Mouse (Mus musculus) lung, adult 2 months (tissue): ENCODE measurements around the gene Kif19a. TPM values are rescaled to one million over a fixed set of nuclear protein-coding genes. Genes with fewer than 3 reads are reported as not detected.
A peak's percentile ranks its signal among the peaks of the same experiment; 100 is the strongest.

Experiments
- DNase-seq: peaks from one replicate; pipeline ENCODE4 v3.0.0; 2022
- H3K4me1 ChIP-seq: fragments of 200-500 bp; 2 replicates; pipeline ENCODE4 v1.6.1; 2011; ENCODE audit warnings: low read length; ENCODE audit not compliant: control insufficient read depth, insufficient read depth
- H3K4me3 ChIP-seq: fragments of 200-500 bp; replicated peaks from 2 replicates; pipeline ENCODE3; 2011; ENCODE audit warnings: low read depth, mild to moderate bottlenecking, control low read depth, low read length; ENCODE audit errors: extremely low read depth
- CTCF ChIP-seq: fragments of 200-500 bp; IDR thresholded peaks from 2 replicates; pipeline ENCODE4 v1.5.1; 2011; ENCODE audit warnings: mild to moderate bottlenecking, low read length, control low read depth; ENCODE audit not compliant: insufficient read depth
- POLR2A ChIP-seq: fragments of 200-500 bp; IDR thresholded peaks from 2 replicates; pipeline ENCODE4 v1.6.1; 2011; ENCODE audit warnings: low read depth, mild to moderate bottlenecking, control low read depth, low read length, borderline replicate concordance; ENCODE audit errors: extremely low read depth
- WGBS: fragments of 180-500 bp; shearing (Covaris S2); methylation state at CpG from one replicate; pipeline ENCODE4 v1.1.7; 2018; 5-methylcytosine and 5-hydroxymethylcytosine counted together
- polyA plus RNA-seq: library from polyadenylated mRNA; depleted of rRNA; stranded (reverse); fragments of >200 nt; gene quantifications from 2 replicates; pipeline ENCODE4 v1.2.3, GENCODE M21; 2012

Kif19a gene
- polyA plus RNA-seq, 1 experiment: 8.9 TPM

- WGBS: 42% methylated on average over 15 of the region's 15 CpGs
- H3K4me3 ChIP-seq: no peak overlapping the region
- H3K4me1 ChIP-seq: no peaks in the 10 kb centered on the region
- DNase-seq: no peak
- TF ChIP-seq CTCF (no peak), POLR2A (no peak)
Observed at GRCm38 (mm10) chr11:114802540-114803267, 37.5 kb downstream of the Kif19a start.

GRCm38 (mm10) chr11:114803990-114804389, 38.8 kb downstream of the Kif19a start:
- WGBS: 59% methylated on average over 8 of the region's 8 CpGs
- no peak for DNase-seq
- no peaks in the 10 kb centered on the region for H3K4me1 ChIP-seq
- no peak overlapping the region for H3K4me3 ChIP-seq
- TF ChIP-seq CTCF (no peak), POLR2A (no peak)

GRCm38 (mm10) chr11:114807025-114807424, 41.8 kb downstream of the Kif19a start:
- 75% methylated on average over 2 of the region's 2 CpGs for WGBS
- Histone ChIP-seq H3K4me3 (no peak overlapping the region), H3K4me1 (no peaks in the 10 kb centered on the region)
- DNase-seq: no peak
- TF ChIP-seq CTCF: no peak
- no peak for TF ChIP-seq POLR2A

- TF ChIP-seq POLR2A (no peak), CTCF (no peak)
- Histone ChIP-seq H3K4me3 (no peak overlapping the region), H3K4me1 (no peaks in the 10 kb centered on the region)
- DNase-seq: no peak
- WGBS: 24% methylated on average over 14 of the region's 14 CpGs
Observed at GRCm38 (mm10) chr11:114807686-114808427, 42.7 kb downstream of the Kif19a start.

GRCm38 (mm10) chr11:114809371-114809770, 44.2 kb downstream of the Kif19a start:
- WGBS: 84% methylated on average over 1 of the region's 1 CpGs
- Histone ChIP-seq H3K4me1 (no peaks in the 10 kb centered on the region), H3K4me3 (no peak overlapping the region)
- no peak for DNase-seq
- TF ChIP-seq CTCF (no peak), POLR2A (no peak)

- DNase-seq: no peak
- H3K4me3 ChIP-seq: no peak overlapping the region
- WGBS: 28% methylated on average over 4 of the region's 4 CpGs
- no peaks in the 10 kb centered on the region for H3K4me1 ChIP-seq
- TF ChIP-seq CTCF (no peak), POLR2A (no peak)
Observed at GRCm38 (mm10) chr11:114810344-114810743, 45.2 kb downstream of the Kif19a start.

- TF ChIP-seq CTCF: peak; percentile 82
- no peak for TF ChIP-seq POLR2A
- no peaks in the 10 kb centered on the region for H3K4me1 ChIP-seq
- DNase-seq: peak; percentile 91
- no peak overlapping the region for H3K4me3 ChIP-seq
- WGBS: 12% methylated on average over 6 of the region's 6 CpGs
Observed at GRCm38 (mm10) chr11:114812731-114813240, 47.6 kb downstream of the Kif19a start.

- 67% methylated on average over 11 of the region's 11 CpGs for WGBS
- Histone ChIP-seq H3K4me3 (no peak overlapping the region), H3K4me1 (no peaks in the 10 kb centered on the region)
- TF ChIP-seq POLR2A (no peak), CTCF (no peak)
- no peak for DNase-seq
Observed at GRCm38 (mm10) chr11:114814873-114815592, 49.8 kb downstream of the Kif19a start.

- H3K4me1 ChIP-seq: no peaks in the 10 kb centered on the region
- TF ChIP-seq CTCF (no peak), POLR2A (no peak)
- DNase-seq: no peak
- H3K4me3 ChIP-seq: no peak overlapping the region
- 86% methylated on average over 4 of the region's 4 CpGs for WGBS
Observed at GRCm38 (mm10) chr11:114816934-114817333, 51.7 kb downstream of the Kif19a start.
